Mouse (Mus musculus) left cerebral cortex, postnatal 25 days (tissue): ENCODE measurements around the gene Trip10. TPM values are rescaled to one million over a fixed set of nuclear protein-coding genes. Genes with fewer than 3 reads are reported as not detected.
A peak's percentile ranks its signal among the peaks of the same experiment; 100 is the strongest.

ENCODE experiments used
- DNase-seq, 2 experiments: peaks; one replicate each; pipeline ENCODE4 v3.0.0; 2022; ENCODE audit warnings: low spot score in 2 of 2, mixed read lengths in 1 of 2
- intact Hi-C: fragments of 180-260 bp; cut with DNase I; formaldehyde crosslinking; loops from one replicate; pipeline ENCODE4 v1.15.1; 2025
- total RNA-seq, 2 experiments: library from RNA; stranded (reverse); gene quantifications; 2 replicates each; pipeline ENCODE4 v1.2.3; 2021

The Trip10 gene
- 1 to 10 TPM; 6.5 to 7.3 TPM for total RNA-seq

DNA sequence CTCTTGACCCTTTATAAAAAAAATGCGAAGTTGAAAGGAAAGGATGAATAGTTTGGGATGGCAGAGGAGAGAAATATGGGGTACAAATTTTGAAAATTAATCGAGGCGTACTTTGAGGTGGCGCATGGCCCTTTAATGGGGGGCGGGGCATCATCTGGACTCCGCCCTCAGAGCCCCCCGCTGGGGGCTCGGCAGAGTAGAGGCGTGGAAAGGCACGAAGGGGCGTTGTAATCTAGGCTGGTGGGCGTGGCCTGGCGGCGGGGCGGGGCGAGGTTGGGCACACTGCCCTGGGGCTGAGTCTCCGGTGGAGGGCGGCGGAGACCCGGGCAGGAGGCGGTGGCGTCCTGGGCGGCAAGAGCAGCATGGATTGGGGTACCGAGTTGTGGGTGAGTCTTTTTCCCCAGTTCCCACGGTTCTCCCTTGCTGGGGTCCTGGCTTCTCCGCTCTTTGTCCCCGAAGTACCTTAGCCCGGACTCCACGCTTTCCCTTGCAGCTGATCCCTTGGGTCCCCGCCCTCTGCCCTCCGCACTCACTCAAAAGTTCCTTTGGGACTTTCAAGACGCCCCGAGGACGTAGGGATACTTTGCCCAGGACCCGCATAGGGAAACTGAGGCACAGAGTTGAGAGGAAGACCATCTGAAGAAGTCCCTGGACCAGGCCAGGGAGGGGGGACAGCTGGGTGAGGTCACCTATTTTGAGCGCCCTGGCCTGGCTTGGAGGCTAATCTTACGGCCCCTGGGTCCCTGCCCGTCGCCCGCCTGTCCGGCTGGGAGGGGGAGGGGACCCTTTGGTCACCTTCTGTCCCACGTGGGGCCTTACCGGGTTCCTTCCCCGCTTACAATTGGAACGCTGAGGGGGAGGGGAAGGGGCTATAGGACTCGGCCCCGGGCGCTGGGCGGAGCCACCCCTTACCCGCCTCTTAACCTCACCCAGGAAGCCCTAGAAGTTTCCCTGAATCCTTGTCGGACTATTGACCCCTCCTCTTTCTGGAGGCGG, at the start of gene Trip10:
Gene Trip10 (plus strand): TSS at position 270 of the 996 bp plus-strand sequence.
- intact Hi-C loops = no loop called here

GRCm38 (mm10) chr17:57201841-57202724, 47.2 kb upstream of the Trip10 start:
- intact Hi-C loops = no loop called here

More for the DNA sequence above, at the start of gene Trip10:
- DNase-seq = peak; percentile 77 to 81

GRCm38 (mm10) chr17:57207938-57208337, 41.3 kb upstream of the Trip10 start:
- no peak for DNase-seq
- intact Hi-C loops = no loop called here

More at GRCm38 (mm10) chr17:57201841-57202724, 47.2 kb upstream of the Trip10 start:
- DNase-seq = no peak

GRCm38 (mm10) chr17:57209330-57209729, 39.9 kb upstream of the Trip10 start:
- no peak for DNase-seq
- intact Hi-C loops = no loop called here

DNA sequence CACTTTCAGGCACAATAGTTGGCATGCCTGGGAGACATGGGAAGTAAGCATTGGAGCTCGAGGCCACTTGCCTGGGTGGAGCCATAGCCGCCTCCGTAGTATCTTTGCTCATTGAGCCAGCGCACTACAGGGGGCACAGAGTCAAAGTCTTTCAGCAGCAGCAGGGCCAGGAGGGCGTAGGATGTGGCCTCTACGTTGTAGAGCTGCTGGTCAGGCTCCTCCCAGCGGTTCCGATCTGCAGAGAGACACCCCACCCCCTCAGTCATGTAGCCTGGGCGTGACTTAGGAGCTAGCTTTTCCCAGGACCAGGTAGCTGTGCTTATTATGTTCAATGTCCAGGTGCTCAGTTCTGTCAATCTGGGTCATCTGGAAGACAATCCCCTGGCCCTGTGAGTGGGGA, 37.8 kb upstream of the Trip10 start:
- intact Hi-C loops = no loop called here
- no peak for DNase-seq

DNA sequence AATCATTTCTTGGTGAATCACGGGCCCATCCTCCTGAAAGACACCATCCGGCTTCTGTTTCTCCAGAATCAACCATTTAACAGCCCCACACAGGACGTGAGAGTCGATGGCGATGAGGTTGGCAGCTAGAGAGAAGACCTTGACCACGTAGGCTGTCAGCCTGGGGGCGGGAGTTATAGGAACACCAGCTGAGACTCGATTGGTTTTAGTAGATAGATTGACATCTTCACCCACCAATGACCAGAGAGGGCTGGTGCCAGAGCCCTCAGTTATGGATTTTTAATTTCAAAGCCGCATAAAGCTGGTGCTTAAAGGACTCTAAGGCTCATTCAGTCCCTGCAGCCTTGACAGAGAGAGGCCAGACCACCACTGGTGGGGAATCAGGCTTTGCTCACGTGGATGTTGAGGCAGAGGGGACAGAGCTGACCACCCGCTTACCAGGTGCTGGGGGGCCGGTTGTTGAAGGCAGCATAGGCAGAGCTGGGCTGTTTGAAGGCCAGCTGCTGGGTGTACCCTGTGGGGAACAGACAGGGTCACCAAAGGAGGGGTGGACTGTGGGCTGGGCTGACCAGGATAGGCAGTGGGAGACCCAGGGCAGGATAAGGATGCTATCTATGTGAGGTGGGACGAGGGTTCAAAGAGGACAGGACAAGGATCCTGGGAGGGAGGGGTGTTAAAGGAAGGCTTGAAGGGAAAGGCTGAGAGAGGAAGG, 34.4 kb upstream of the Trip10 start:
- DNase-seq = peak in 1 of 2 experiments; percentile 12
- intact Hi-C loops = no loop called here

- DNase-seq = no peak
Observed at GRCm38 (mm10) chr17:57218335-57218900, 30.8 kb upstream of the Trip10 start.

DNA sequence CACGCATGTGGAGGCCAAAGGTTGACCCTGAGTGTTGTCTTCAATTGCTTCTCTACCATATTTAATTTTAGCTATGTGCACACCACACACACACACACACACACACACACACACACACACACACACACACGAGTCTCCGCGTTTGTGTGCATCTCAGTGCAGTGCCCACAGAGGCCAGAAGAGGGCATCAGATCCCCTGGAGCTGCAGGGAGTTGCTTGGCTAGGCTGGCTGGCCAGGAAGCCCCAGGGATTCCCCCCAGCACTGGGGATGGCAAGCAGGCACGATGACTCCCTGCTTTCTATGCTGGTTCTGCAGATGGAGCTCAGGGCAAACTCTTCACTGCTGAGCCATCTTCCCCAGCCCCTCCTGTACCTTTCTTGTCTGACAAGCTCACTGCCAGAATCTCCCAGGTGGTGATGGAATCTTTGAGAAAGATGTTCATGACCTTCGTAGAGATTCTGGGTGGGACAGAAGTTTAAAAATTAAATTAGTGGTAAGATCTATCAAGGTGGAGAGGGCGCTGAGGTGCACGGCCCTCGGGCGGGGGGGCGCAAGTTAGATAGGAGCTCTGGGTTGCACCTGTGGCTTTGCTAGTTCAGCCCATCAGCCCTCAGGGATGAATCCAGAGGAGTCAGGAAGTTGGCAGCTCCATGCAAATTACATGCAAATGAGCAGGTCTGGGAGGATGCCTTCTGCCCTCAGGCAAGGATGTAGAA, 29.9 kb upstream of the Trip10 start:
- DNase-seq = peak; percentile 51 to 54

More at GRCm38 (mm10) chr17:57218335-57218900, 30.8 kb upstream of the Trip10 start:
- intact Hi-C loops = loop anchor here (2.0 kb wide), 1 partner anchor 116 kb away; no protein-coding TSS in a partner anchor

GRCm38 (mm10) chr17:57219884-57220207, 29.4 kb upstream of the Trip10 start:
- intact Hi-C loops = loop anchor here (1.0 to 2.0 kb wide), 3 partner anchors 25 to 115 kb away; no protein-coding TSS in a partner anchor

More for the DNA sequence above, 29.9 kb upstream of the Trip10 start:
- intact Hi-C loops = loop anchor here (1.0 to 2.0 kb wide), 2 partner anchors 58 to 115 kb away; no protein-coding TSS in a partner anchor

GRCm38 (mm10) chr17:57221911-57222310, 27.3 kb upstream of the Trip10 start:
- no peak for DNase-seq
- intact Hi-C loops = loop anchor here (1.0 to 2.0 kb wide), 2 partner anchors 23 to 113 kb away; no protein-coding TSS in a partner anchor

More at GRCm38 (mm10) chr17:57219884-57220207, 29.4 kb upstream of the Trip10 start:
- no peak for DNase-seq

- DNase-seq = no peak
Observed at GRCm38 (mm10) chr17:57223313-57223712, 25.9 kb upstream of the Trip10 start.

DNA sequence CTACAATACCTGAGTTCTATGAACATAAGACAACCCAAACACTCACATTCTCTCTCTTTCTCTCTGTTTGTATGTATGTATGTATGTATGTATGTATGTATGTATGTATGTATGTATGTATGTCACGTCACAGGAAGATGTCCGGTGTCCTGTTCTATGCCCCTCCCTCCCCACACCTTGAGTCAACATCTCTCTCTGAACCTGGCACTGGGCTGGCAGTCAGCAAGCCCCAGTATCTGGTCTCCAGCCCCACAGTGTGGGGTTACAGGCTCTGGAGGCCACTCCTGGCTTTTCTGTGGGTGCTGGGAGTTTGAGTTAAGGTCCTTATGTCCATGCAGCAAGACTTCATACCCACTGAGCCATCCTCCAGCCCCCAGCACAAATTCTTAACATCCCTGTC, 21.8 kb upstream of the Trip10 start:
- no peak for DNase-seq
- intact Hi-C loops = no loop called here

More at GRCm38 (mm10) chr17:57223313-57223712, 25.9 kb upstream of the Trip10 start:
- intact Hi-C loops = no loop called here

- intact Hi-C loops = no loop called here
- DNase-seq = no peak
Observed at GRCm38 (mm10) chr17:57228014-57228413, 21.2 kb upstream of the Trip10 start, which contains the start of gene C3. Gene C3, minus strand, starts transcription at chr17:57228136.

DNA sequence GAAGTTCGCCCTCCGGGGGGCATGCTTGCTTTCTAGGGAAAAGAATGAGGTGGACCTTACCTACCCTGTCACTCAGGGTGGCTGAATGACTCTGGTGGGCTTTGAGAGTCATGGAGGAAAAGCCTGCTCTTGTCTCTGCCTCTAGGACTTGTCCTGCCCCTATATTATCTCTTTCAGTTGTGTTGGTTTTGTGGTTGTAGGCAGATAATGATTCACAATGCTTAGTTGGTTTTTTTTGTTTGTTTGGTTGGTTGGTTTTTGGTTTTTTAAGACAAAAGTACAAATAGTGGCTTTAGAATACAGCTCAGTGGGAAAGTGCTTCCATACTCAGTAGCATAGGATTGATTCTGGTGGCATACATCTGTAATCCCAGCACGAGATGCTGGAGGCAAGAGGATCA, 20.4 kb upstream of the Trip10 start:
- intact Hi-C loops = no loop called here
- no peak for DNase-seq

GRCm38 (mm10) chr17:57229851-57230727, 19.2 kb upstream of the Trip10 start:
- intact Hi-C loops = no loop called here
- DNase-seq = no peak

DNA sequence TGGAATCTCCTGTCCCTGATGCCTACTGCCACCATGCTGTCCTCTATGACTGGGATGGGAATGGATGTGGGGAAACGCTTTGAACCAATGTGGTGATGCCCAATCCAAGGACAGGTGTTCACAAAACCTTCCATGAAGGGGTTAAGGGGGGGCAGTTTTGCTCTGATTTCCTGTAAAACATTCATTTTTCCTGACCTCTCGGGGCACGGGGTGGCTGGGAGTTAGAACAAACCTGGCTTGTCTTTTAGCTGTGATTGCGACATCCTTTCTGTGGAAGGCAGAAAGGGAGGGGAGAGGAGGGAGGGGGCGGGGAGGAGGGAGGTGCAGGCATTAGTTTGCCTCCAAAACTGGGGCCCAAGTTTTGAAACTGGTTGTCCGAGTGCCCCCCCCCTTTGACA, 18.5 kb upstream of the Trip10 start:
- no peak for DNase-seq
- intact Hi-C loops = no loop called here

- intact Hi-C loops = no loop called here
- no peak for DNase-seq
Observed at GRCm38 (mm10) chr17:57231321-57231771, 17.9 kb upstream of the Trip10 start.
